Mouse (Mus musculus) heart, postnatal 14 days (tissue): ENCODE data around the gene Myb. TPM values are rescaled to one million over a fixed set of nuclear protein-coding genes. Genes with fewer than 3 reads are reported as not detected.

Experiments used
- DNase-seq, 2 experiments: peaks; one replicate each; pipeline ENCODE4 v3.0.0; 2021 to 2022
- intact Hi-C: fragments of 180-260 bp; cut with DNase I; formaldehyde crosslinking; loops from one replicate; pipeline ENCODE4 v1.15.1; 2025
- total RNA-seq, 2 experiments: library from RNA; stranded (reverse); gene quantifications; 2 replicates each; pipeline ENCODE4 v1.2.3; 2021

Gene Myb
- total RNA-seq, 2 experiments from 2014 or later, result 0.62 to 8.9 TPM

DNA sequence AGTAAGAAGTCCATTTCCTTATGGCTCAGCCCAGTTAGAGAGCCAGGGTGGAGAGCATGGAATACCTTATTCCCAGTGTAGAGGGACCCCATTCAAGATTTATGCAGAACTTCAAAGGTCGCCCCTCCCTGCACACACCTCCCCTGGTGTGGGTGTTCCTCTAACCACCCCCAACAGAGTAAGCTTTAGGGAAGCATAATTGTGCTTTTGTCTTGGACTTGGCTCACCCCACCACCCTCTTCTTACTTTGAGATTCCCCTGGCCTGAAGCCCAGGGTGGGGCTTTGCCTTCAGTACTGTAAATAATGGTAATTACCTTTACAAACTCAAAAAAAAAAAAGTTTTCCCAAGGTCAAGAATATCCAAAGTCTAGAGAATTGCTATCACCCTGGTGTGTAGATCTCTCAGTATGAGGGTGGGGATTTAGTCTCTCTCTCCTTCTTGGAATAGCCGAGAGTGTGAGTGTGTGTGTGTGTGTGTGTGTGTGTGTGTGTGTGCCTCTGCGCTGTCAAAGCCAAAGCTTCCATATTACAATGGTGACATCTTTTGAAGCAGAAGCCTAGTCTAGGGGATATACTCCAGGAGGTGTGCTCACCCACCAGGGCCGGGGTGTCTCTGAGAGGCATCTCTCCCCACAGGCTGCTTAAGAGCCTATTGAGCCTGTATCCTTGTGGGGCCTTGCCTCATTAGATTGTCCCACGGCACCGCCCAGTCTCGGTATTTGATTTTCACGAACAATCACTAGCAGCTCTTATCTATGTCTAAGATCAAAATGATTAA lies 69.7 kb downstream of the Myb start:
- intact Hi-C loops, result no loop called here
- DNase-seq, result no peak

DNA sequence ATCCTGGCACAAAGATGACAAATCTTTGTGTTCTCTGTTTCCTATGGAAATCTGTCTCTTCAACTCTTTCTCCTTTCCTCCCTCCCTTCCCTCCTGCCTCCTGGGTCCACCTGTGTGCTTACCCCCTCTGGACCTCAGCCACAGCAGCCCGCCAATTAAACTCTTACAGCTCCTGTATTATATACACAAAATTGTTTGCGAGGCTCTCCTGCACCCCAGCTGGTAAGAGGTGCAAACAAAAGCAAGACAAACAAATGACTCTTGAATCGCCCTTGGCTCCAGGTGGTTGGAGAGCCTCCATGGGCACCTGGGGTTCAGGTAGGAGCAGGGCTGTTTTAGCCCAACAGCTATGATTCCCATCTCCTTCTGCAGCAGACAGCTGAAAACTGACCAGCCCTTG lies 71.2 kb downstream of the Myb start:
- DNase-seq, result no peak
- intact Hi-C loops, result no loop called here

DNA sequence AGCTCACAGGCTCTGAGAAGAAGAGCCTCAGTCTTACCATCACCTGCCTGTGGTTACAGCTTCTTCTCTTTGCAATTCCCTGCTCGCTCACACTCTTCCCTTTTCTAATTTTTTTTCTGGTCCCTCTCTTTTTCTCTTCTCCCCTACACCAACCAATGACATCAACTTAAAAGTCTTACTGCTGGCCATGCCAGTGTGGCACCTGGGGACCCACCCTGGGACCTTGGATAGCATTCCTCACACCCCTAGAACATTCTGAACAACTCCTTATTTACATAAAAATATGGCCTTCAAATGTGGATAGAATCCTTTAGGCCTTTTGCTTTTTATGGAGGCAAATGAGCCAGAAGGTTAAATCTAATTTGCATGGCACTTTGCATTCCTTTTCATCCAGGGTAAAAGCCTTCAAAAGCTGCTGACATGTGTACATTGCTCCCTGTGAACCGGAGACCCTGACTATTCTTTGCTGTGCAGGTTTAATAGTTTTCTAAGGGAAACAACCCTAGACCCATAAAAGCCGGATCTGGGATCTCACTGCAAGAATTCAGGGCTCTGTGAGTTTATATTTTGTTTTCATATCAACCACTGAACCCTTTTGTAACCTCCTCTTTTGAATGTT lies 73.1 kb downstream of the Myb start:
- intact Hi-C loops, result no loop called here
- no peak for DNase-seq

DNA sequence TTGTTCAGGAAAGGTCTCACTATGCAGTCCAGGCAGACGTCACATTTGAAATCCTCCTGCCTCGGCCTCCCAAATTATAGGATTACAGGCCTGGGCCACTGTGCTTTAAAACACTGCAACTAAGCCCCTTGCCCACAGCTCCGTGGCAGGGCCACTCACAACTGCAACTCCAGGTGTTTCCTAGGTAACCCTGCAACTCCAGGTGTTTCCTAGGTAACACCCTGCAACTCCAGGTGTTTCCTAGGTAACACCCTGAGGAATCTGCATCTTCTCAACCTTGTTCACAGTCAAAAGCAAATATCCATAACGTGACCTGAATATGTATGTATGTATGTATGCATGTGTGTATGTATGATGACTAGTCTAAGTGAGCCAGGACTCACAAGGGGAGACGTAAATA lies 75.7 kb downstream of the Myb start:
- intact Hi-C loops, result no loop called here
- DNase-seq, result no peak

DNA sequence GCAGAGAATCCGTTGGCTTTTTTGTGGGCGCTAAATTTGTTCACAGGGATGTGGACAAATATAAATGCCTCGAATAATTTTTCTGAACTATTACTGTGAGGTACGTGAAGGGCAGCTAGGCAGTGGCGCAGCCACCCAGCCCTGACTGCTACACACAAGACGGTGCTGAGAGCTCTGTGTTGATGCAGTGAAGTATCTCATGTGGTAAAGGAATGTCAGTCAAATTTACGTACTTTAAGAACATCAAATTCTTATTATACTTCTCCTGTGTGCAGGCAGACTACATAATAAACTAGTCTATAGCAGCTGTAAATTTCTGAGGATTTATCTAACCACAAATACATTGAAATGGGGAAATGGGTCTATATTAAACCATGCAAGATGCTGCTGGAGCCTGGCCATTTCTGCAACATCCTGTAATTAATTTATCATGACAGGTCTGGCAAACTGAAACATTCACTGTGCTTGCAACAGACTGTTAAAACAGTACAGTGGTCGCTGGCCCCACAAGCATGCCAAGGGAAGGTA lies 77.3 kb downstream of the Myb start:
- no peak for DNase-seq
- intact Hi-C loops, result no loop called here

DNA sequence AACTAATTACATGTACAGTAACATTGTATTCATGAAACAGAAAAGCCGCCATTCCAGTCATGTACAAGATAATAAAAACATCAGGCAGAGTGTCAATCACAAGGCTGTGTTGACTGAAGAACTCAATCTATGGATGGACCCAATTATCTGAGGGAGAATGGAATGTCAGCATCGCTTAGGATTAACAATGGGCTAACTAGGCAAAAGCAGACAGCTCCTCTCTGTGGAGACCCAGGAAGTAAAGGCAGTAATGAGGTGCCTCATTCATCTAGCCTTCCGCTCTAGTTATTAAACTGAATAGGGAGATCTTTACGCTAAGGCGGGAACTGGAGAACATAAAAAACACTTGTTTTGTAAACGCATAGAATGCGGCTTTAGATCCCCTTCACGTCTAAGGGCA lies 78.3 kb downstream of the Myb start:
- no peak for DNase-seq
- intact Hi-C loops, result no loop called here

DNA sequence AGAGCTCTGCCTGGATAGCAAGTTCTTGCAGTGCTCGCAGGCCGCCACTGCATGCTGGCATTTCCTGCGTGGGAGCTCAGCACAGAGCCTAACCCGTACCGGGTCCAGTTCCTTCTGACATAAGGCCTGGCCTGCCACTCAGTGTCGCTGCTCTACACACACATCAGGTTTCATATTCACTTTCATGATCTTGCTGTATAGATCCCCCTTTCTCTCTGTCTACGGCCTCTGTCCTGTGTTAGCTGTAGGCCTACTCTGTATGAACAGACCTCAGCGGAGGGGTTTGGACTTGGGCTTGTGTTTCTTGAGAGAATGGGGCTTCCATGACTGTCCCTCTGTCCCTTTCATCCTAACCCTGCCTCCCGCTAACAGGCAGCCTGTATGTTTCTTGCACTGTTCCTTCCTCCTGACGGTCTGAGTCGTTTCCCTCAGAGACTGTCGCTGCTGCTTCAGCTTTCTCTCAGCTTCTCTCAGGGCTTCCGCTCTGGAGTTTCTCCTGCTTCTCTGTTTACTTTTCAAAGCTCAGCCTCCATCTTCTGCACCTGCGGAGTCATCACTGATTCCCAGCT lies 83.5 kb downstream of the Myb start:
- peak in 1 of 2 experiments; percentile 15 for DNase-seq

DNA sequence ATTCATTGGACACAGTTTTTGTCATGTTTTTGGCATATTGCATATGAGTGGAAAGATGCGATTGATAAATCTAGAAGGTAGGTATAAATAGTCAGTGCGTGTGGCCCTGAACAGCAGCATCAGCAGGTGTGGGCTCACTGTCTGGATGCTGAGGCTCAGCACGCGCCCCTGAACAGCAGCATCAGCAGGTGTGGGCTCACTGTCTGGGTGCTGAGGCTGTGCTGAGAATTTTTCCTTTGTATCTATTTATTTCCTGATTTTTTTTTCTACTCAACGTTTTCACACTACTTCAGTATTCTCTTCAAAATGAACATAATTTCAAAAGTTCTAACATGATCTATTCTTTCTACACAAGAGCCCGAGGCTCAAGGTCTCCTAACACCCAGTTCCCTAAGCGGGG lies 84.1 kb downstream of the Myb start:
- intact Hi-C loops, result no loop called here
- DNase-seq, result no peak

More for the DNA sequence above, 83.5 kb downstream of the Myb start:
- intact Hi-C loops, result no loop called here

DNA sequence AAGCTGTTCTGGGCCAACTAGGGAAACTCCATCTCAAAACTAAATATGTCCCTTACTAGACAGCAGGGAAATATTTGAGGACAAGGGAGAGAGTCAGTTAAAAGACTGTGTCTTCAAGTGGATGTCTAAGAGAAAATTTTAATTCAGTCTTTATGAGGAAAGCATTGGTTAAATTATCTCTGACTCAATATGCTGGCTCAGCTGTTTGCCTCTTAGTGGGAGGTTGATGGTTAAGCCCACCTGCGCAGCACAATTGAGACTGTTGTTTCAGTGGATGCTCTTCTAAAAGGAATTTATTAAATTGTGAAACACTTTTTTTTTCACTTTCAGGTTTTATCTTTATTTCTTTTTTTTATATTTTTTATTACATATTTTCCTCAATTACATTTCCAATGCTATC lies 84.6 kb downstream of the Myb start:
- intact Hi-C loops, result no loop called here
- DNase-seq, result no peak

Other genes with a start within 250 kb of the Myb start
- gene Ahi1, start 208.4 kb downstream of the Myb start, total RNA-seq, result 1 to 10 TPM; 1.7 to 2.1 TPM
- 10 to 100 TPM; 63.3 to 64.1 TPM for gene Hbs1l, start 135.0 kb upstream of the Myb start, total RNA-seq
- gene Aldh8a1, start 216.3 kb upstream of the Myb start, total RNA-seq, result not detected